Mouse (Mus musculus) heart, postnatal 10 days (tissue): ENCODE data around the gene F2r. TPM values are rescaled to one million over a fixed set of nuclear protein-coding genes. Genes with fewer than 3 reads are reported as not detected.

Experiments
- DNase-seq, 2 experiments: peaks; one replicate each; pipeline ENCODE4 v3.0.0; 2021
- intact Hi-C: fragments of 180-260 bp; cut with DNase I; formaldehyde crosslinking; loops from one replicate; pipeline ENCODE4 v1.15.1; 2025
- total RNA-seq, 2 experiments: library from RNA; stranded (reverse); gene quantifications; 2 replicates each; pipeline ENCODE4 v1.2.3; 2021

Gene F2r
- 10 to 100 TPM; 49.6 to 50.1 TPM for total RNA-seq

DNA sequence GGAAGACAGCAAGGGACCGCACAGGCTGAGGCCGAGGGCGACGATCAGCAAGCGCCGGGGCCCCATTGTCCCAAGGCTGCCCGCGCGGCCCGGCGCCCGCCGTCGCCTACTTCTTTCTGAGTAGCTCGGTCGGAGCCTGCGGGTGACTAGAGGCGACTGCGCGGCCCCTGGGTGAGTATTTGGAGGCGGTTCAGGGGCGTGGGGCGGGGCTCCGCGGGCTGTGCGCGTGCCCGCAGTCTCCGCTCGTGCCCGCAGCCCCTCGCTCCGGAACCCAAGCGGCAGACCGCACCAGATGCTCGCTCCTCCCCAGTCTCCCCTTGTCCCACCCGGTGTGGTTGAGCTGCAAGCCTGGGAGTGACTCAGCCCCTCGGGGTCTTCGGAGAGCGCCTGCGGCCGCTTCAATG lies at the start of gene F2r:
Gene F2r (minus strand): TSS at position 179 of the 404 bp plus-strand sequence.
- DNase-seq = peak; percentile 90 to 92
- intact Hi-C loops = loop anchor here (2.0 kb wide), 1 partner anchor 40 kb away; no protein-coding TSS in a partner anchor

GRCm38 (mm10) chr13:95667260-95667659 lies 49.0 kb upstream of the F2r start:
- peak; percentile 30 to 45 for DNase-seq

GRCm38 (mm10) chr13:95665644-95666356 lies 47.5 kb upstream of the F2r start:
- no peak for DNase-seq
- intact Hi-C loops = loop anchor here (2.0 to 5.0 kb wide), 2 partner anchors 49 to 273 kb away; no protein-coding TSS in a partner anchor

More at GRCm38 (mm10) chr13:95667260-95667659, 49.0 kb upstream of the F2r start:
- intact Hi-C loops = loop anchor here (1.0 to 5.0 kb wide), 4 partner anchors 50 to 275 kb away; no protein-coding TSS in a partner anchor

DNA sequence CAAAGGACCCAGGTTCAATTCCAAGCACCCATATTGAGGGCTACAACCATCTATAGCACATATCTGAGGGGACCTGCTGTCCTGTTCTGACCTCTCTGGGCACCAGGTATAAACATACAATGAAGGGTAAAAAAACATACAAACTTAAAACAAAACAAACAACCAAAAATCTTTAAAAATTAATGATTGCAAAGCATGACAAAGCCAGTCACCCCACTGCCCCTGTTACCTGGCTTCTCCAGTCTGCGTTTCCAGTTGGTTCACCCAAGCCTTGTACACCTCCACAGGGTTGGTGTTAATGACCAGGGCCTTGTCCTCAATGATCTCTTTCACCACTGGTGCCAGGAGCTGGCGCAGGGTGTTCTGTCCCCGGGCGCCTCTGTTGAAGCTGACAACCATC lies 45.5 kb upstream of the F2r start:
- intact Hi-C loops = no loop called here
- no peak for DNase-seq

DNA sequence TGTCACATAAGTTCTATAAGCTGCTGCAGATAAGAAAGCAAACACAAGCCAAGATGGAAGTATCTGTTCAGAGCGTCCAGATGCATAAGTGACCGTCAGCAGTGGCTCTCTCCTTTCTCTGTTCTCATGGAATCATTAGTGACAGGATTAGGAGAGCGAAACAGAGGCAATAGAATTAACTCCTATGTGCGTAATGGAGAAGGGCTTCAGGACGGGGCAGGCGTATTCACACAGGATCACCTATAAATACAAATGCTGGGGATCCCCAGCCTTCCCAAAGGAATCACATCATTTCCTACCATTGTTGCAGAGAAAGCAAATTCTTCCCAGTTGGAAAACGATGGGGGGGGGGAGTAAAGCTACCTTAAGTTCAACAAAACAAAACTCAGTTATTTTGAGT lies 41.1 kb upstream of the F2r start:
- DNase-seq = peak; percentile 29 to 37
- intact Hi-C loops = loop anchor here (2.0 kb wide), 1 partner anchor 41 kb away; the partner anchor contains the start of gene F2r

- intact Hi-C loops = no loop called here
- DNase-seq = no peak
These were observed 38.9 kb upstream of the F2r start for GRCm38 (mm10) chr13:95657171-95657570.

DNA sequence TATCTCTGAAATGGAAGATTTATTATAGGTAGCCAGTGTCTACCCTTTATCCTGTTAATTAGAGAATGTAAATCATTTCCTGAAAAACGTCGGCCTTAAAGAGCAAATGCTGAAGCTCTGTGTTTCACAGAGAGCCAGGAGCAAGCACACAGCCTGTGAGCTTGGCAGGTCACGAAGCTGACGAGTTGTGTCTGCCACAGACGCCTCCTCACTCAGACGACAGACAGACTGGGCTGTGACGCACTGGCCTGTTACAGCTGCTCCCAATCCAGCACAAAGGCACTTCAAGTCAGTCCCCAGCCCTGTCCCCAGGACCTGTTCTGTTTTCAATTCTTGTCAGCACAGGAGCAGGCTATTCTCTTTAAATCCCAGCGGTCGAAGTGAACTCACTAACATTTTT lies 37.0 kb upstream of the F2r start:
- intact Hi-C loops = no loop called here
- peak; percentile 44 to 60 for DNase-seq

DNA sequence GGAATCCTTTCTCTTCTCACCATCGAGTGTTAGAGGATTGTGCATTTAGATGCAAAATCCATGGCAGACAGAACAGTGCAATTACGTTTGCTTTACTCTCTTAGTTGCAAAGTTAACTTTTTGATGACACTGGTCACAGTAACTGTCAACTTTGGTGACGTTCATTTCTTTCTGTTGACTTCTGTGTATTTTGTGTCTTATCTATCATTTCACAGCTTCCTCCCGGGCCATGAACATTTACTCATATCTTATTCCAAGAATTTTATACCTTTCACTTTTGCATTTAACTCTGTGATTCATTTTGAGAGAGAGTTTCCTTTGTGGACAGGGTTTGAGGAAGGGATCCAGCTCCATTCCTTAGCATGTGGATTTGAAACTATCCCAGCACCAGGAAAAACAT lies 35.4 kb upstream of the F2r start:
- DNase-seq = no peak
- intact Hi-C loops = no loop called here

GRCm38 (mm10) chr13:95651870-95652668 lies 33.8 kb upstream of the F2r start:
- no peak for DNase-seq

GRCm38 (mm10) chr13:95649941-95650340 lies 31.7 kb upstream of the F2r start:
- DNase-seq = no peak
- intact Hi-C loops = no loop called here

More at GRCm38 (mm10) chr13:95651870-95652668, 33.8 kb upstream of the F2r start:
- intact Hi-C loops = no loop called here

DNA sequence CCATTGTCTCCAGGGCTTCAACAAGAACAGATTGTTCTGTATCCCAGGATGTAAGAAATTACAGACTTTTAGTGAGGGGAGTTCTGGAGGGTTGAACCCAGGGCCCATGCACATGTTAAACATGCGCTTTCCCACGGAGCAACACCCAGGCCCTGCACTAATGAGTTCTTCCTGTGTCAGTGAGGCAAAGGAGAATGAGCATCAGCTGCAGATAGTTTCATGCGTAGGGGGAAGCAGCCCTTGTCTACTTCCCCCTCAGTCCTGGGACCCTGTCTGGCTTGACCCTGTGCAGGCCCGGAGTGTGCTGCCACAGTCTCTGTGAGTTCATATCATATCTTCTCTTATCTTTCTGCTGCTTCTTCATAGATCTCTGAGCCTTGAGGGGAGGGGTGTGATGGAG lies 29.0 kb upstream of the F2r start:
- no peak for DNase-seq
- intact Hi-C loops = no loop called here

DNA sequence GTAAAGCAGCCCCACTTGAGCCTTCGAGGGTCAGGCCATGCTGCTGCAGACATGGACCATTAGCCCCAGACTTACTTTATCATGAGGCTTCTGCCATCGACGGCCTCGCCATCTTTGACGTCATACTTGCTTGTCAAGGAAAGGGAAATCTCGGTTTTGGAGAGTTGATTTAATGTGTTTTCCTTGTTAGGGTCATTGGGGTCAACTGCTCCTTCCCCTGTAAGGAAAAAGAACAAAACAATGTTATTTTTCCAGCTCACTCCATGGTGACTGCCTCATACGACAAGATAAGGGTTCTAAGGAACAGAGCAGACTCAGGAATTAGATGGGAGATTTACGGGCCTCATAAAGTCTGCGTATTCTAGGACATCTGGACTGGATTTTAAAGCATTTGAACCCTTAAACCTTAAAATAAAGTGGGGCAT lies 28.4 kb upstream of the F2r start:
- DNase-seq = no peak
- intact Hi-C loops = no loop called here

DNA sequence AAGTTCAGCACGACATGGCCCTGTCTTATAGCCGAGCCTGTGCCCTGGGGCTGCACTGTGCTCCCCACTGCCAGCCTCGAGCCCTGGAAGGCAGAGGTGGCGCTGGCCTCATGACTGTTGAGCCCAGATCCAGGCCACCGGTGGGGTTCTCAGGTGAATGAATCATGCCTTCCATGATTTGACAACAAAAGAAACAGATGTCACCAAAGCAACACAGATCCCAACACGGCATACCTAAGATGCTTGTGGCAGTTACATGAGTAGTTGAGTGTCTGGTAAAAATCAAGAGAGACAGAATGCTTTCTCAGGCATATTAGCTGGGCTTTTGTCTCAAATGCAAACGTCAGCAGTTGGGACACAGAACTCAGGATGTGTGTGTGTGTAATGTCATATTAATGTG lies 25.5 kb upstream of the F2r start:
- no peak for DNase-seq
- intact Hi-C loops = no loop called here

DNA sequence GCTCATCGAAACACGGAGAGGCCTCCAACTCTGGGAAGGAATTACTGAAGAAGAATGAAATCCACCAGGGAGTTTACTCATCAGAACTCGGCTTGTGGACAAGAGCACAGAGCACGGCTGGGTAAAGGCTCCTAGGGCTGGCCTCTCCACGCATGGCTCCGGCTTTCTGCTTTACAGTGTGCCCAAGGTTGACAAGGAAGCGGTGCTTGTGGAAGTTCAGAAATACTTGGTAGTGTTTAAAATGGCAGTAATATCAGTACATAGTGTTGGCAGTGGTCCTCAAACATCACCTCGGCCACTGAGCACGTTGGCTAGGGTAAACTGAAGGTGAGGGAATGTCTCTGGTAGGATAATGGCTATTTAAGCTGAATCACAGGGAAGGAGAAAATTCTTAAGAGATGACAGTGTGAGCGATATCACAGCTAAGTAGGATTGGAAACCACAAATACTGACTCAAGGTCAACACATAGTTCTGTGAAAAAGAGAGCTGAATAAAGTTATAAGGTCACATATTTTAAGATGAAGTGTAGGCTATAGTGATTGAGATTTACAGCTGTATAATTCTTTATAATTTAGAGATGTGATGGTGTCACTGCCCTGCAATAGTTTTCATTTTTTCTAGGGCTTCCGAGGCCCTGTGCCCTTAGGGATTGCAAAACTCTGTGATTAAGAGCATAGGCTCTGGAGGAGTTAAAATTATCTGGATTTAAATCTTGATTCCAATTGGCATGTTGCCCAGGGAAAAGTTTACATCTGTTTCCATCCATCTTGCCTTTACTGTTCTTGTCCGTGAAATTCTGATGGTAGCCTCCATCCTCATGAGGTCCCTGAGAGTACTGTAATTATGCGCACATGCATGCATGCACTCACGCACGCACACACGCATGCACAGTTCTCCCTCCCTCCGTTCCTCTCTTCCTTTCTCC lies 23.0 kb upstream of the F2r start:
- DNase-seq = no peak
- intact Hi-C loops = no loop called here

- no peak for DNase-seq
These were observed 22.1 kb upstream of the F2r start for GRCm38 (mm10) chr13:95640408-95640807.

DNA sequence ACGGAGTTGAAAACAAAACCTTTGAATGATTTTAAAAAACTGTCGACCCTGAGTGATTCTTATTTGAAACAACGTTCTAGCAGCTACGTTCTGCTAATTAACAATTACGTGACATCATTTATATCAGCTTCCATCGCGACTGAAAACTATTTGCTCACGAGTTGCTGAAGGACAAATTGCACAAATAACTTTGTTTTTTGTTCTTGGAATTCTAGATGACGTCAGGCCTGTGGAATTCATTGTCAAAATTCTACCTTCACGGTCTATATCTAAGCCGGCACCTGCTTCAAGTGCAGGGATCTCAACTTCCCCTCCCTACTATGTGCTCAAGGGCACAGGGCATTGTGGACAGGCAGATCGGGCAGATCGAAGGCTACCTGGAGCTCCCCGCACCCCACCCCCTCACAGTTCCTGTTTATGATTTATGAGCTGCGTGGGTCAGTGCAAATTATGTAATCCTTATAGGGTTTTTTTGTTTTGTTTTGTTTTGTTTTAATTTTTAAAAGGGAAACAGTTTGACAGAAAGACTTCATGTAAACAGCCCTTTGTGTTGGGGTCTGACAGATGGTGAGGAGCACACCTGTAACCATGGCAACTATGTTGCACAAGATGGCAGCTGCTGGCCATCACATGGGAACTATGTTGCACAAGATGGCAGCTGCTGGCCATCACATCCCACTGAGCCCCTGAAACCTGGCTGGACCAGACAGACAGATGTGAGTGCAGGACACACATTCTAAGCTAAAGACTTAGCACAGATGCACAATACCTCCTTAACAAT lies 21.2 kb upstream of the F2r start:
- intact Hi-C loops = no loop called here
- DNase-seq = no peak

More at GRCm38 (mm10) chr13:95640408-95640807, 22.1 kb upstream of the F2r start:
- intact Hi-C loops = no loop called here

DNA sequence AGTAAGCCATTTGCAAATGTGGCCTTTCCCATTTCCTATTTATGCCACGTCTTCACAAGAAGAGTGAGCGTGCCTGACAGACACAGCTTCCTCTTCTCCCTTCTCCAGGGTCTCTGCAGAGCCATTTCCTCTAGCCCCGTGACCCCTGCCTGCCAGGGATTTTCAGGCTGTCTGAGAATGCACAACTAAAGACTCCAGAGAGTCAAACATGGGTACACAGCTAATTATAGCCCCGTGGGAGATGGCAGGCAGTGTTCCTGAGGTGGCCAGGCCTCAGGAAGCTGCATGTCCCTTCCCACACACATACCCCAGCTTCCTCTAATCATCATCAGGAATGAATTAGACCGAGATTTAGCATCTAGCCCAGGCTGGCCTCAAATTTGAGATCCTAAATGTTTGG lies 20.6 kb upstream of the F2r start:
- DNase-seq = peak; percentile 44 to 49
- intact Hi-C loops = no loop called here

GRCm38 (mm10) chr13:95637737-95638136 lies 19.4 kb upstream of the F2r start:
- no peak for DNase-seq
- intact Hi-C loops = no loop called here

DNA sequence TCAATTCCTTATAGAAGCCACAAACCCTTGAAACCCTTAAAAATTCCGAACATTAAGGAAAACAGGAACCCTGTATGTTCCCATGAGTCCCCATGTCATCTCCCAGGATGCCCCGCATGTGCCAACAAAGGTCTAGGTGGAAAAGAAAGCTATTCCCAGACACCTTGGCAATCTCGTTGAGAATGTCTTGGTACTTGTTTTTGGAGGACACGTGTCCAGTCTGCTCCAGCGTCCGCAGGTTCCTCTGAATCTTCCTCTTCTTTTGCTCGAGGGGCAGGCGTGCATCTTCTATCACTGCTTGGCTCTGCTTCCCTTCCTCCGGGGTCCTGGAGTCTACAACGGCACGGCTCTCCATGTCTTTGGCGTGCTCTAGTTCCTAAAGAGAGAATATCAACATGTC lies 17.0 kb upstream of the F2r start:
- intact Hi-C loops = no loop called here
- DNase-seq = no peak

DNA sequence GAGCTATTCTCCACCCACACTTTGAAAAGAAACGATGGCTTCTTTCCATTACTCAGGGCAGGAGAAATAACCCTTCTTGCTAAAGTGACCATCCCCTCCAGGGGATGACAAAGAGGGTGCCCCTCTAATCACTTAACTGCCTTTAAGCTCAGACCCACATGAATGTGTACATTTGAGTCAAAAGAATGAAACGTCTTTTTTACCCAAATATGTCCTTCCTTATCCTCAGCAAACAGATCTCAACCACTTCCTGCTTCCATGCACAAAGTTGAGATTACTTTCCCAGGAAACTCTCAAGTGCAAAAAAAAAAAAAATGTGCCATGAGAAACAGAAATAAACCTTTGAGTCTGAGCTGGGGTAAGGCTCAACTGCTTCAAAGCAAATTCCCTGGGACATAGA lies 16.2 kb upstream of the F2r start:
- intact Hi-C loops = no loop called here
- peak in 1 of 2 experiments; percentile 19 for DNase-seq
